Mouse (Mus musculus) ovary, adult 18-20 months (tissue): Measurements from ENCODE around the gene Tmem108.

ENCODE experiments used
- DNase-seq: peaks from one replicate; pipeline ENCODE4 v3.0.0; 2022; ENCODE audit warnings: low spot score, mixed read lengths

Tmem108 gene

GRCm38 (mm10) chr9:103444656-103445055 is 317.0 kb downstream of the Tmem108 start:
- DNase-seq: no peak

DNA sequence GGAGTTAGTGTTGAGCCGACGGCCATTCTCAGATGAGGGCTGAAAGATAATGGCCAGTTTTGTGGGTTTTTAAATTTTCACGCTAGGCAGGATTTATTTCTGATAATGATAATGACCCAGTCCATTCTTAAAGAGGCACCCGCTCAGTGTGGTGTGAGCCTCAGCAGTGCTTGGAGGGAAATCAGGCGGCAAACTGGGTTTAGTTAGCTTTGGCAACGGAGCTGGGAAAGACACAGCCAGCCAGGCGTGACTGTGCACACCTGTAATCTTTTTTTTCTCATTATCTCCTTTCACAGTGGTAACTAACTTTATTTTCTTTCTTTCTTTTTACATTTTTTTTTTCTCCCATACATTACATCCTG is 317.8 kb downstream of the Tmem108 start:
- DNase-seq: no peak

DNA sequence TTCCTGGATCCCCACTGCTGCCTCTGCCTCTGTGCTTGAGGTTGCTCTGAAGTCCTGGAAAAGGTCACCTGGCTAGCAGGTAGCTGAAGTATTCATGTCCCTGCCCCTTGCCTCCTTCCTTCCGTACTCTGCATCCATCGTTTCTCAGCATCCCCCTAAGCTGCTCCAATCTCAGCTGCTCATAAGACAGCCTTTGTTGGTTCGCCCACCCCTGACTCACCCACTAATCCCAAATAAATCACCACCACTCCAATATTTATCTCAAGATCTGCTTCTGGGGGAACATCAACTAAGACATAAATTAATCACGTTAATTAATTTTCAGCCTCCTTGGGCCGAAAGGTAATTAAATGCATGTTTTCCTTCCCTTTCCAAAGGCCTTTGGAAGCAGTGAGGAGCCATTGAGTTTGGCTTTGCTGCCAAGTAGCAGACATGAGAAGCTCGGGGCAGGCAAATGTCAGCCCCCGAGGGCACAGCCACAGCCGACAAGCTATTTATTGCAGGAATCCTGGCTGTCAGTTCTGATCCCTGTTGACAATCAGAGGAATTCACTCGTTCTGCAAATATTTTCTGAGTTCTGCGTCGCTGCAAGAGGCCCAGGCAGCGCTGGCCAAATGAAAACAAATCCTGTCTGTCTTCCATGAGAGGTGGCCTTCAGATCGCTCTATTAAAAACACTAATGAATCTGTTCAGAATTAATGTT is 318.4 kb downstream of the Tmem108 start:
- no peak for DNase-seq

- DNase-seq: no peak
Observed at GRCm38 (mm10) chr9:103440597-103440996, 321.0 kb downstream of the Tmem108 start.

- DNase-seq: no peak
Observed at GRCm38 (mm10) chr9:103437104-103437503, 324.5 kb downstream of the Tmem108 start.

DNA sequence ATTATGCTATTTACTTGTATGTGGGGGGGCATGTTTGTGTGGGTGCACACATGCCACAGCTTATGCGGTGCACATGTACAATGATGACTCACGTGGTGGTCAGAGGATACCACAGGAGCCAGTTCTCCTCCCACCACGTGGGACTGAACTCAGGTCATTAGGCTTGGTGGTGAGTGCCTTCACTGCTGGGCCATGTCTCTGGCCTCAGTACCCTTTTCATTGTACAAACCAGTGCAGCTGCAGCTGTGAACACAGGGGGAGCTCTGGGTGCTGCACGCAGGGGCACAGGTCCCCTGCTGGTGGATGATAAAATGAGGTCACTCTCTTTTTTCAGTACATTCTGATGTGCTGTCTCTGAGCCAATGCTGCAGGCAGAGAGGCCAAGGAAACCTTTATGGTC is 327.5 kb downstream of the Tmem108 start:
- DNase-seq: no peak
